Mouse (Mus musculus) lung, embryonic 14.5 days (tissue): ENCODE data around the gene Cntn4. TPM values are rescaled to one million over a fixed set of nuclear protein-coding genes. Genes with fewer than 3 reads are reported as not detected.

ENCODE experiments used
- ATAC-seq: fragments of 200-750 bp; cut with Nextera tagmentation; 2 replicates; pipeline ENCODE4 v1.8.0; 2017; ENCODE audit warnings: mild to moderate bottlenecking, moderate TSS enrichment, moderate library complexity; ENCODE audit not compliant: insufficient read depth
- DNase-seq: peaks from one replicate; pipeline ENCODE4 v3.0.0-alpha.2; 2015
- H3K27ac ChIP-seq: fragments of 300-500 bp; sonication (generic); 2 replicates; pipeline ENCODE4 v1.5.1; 2014; ENCODE audit warnings: low read depth, mild to moderate bottlenecking, moderate library complexity
- H3K27me3 ChIP-seq: fragments of 300-500 bp; sonication (generic); 2 replicates; pipeline ENCODE4 v1.6.1; 2014; ENCODE audit warnings: low read length, control low read depth; ENCODE audit not compliant: insufficient read depth
- H3K36me3 ChIP-seq: fragments of 300-500 bp; sonication (generic); 2 replicates; pipeline ENCODE4 v1.6.1; 2014; ENCODE audit warnings: control low read depth; ENCODE audit not compliant: insufficient read depth
- H3K4me1 ChIP-seq: fragments of 300-500 bp; sonication (generic); 2 replicates; pipeline ENCODE4 v1.6.1; 2014; ENCODE audit warnings: antibody characterized with exemption, control low read depth; ENCODE audit not compliant: insufficient read depth
- H3K4me2 ChIP-seq: fragments of 300-500 bp; sonication (generic); 2 replicates; pipeline ENCODE4 v1.6.1; 2014; ENCODE audit warnings: mild to moderate bottlenecking
- H3K4me3 ChIP-seq: fragments of 300-500 bp; sonication (generic); 2 replicates; pipeline ENCODE4 v1.5.1; 2014; ENCODE audit warnings: low read depth, low read length
- H3K9ac ChIP-seq: fragments of 300-500 bp; sonication (generic); 2 replicates; pipeline ENCODE4 v1.6.1; 2014
- H3K9me3 ChIP-seq: fragments of 300-500 bp; sonication (generic); 2 replicates; pipeline ENCODE4 v1.6.1; 2016; ENCODE audit warnings: low read depth, low read length, control low read depth
- CTCF ChIP-seq: IDR thresholded peaks from 2 replicates; pipeline ENCODE4 v1.5.1; 2016; ENCODE audit warnings: antibody characterized with exemption, low read depth
- WGBS: fragments of 180-500 bp; shearing (Covaris S2); extraction: QIAGEN DNeasy Blood & Tissue Kit; methylation state at CpG from one replicate; pipeline ENCODE4 v1.1.7; 2014; 5-methylcytosine and 5-hydroxymethylcytosine counted together
- polyA plus RNA-seq: library from polyadenylated mRNA; unstranded; fragments of >200 nt; fragmentation: Nextera tagmentation; extraction: Ambion mirVana; gene quantifications from 2 replicates; pipeline ENCODE4 v1.2.1, GENCODE M21; 2014

Cntn4 gene
- polyA plus RNA-seq, 1 experiment from 2014 or later = 3.1 TPM

- Histone ChIP-seq H3K27ac (no peak overlapping the region), H3K4me2 (no peak overlapping the region), H3K9me3 (no peaks in the 10 kb centered on the region), H3K27me3 (no peaks in the 10 kb centered on the region), H3K4me1 (no peaks in the 10 kb centered on the region), H3K4me3 (no peak overlapping the region), H3K9ac (no peak overlapping the region), H3K36me3 (no peaks in the 10 kb centered on the region)
- no peak for TF ChIP-seq CTCF
- ATAC-seq (no peak), DNase-seq (no peak)
- 80% methylated on average over 1 of the region's 1 CpGs for WGBS
These were observed 261.0 kb downstream of the Cntn4 start for GRCm38 (mm10) chr6:105938485-105938884.

- Histone ChIP-seq H3K27ac (no peak overlapping the region), H3K4me1 (no peaks in the 10 kb centered on the region), H3K27me3 (no peaks in the 10 kb centered on the region), H3K9ac (no peak overlapping the region), H3K9me3 (no peaks in the 10 kb centered on the region), H3K4me3 (no peak overlapping the region), H3K4me2 (no peak overlapping the region), H3K36me3 (no peaks in the 10 kb centered on the region)
- WGBS = 71% methylated on average over 2 of the region's 2 CpGs
- ATAC-seq = no peak
- TF ChIP-seq CTCF = no peak
- no peak for DNase-seq
These were observed 261.8 kb downstream of the Cntn4 start for GRCm38 (mm10) chr6:105939303-105939702.

GRCm38 (mm10) chr6:105940591-105940990 lies 263.1 kb downstream of the Cntn4 start:
- no peak for TF ChIP-seq CTCF
- Histone ChIP-seq H3K4me2 (no peak overlapping the region), H3K9ac (no peak overlapping the region), H3K4me3 (no peak overlapping the region), H3K27me3 (no peaks in the 10 kb centered on the region), H3K27ac (no peak overlapping the region), H3K36me3 (no peaks in the 10 kb centered on the region), H3K4me1 (no peaks in the 10 kb centered on the region), H3K9me3 (no peaks in the 10 kb centered on the region)
- ATAC-seq = no peak
- no peak for DNase-seq

GRCm38 (mm10) chr6:105991492-105991891 lies 314.0 kb downstream of the Cntn4 start:
- no peaks in the 10 kb centered on the region for H3K4me1 ChIP-seq
- no peaks in the 10 kb centered on the region for H3K36me3 ChIP-seq
- no peak overlapping the region for H3K9ac ChIP-seq
- H3K9me3 ChIP-seq = no peaks in the 10 kb centered on the region
- TF ChIP-seq CTCF = no peak
- H3K4me2 ChIP-seq = no peak overlapping the region
- 31% methylated on average over 1 of the region's 1 CpGs for WGBS
- ATAC-seq (peak; percentile 94), DNase-seq (peak; percentile 77)
- H3K27ac ChIP-seq = no peak overlapping the region
- no peak overlapping the region for H3K4me3 ChIP-seq
- no peaks in the 10 kb centered on the region for H3K27me3 ChIP-seq

- no peak for ATAC-seq
These were observed 335.6 kb downstream of the Cntn4 start for GRCm38 (mm10) chr6:106013018-106013417.

GRCm38 (mm10) chr6:106015126-106015525 lies 337.7 kb downstream of the Cntn4 start:
- no peaks in the 10 kb centered on the region for H3K9me3 ChIP-seq
- DNase-seq (no peak), ATAC-seq (no peak)
- no peak overlapping the region for H3K4me3 ChIP-seq
- 73% methylated on average over 1 of the region's 1 CpGs for WGBS
- H3K9ac ChIP-seq = no peak overlapping the region
- no peaks in the 10 kb centered on the region for H3K36me3 ChIP-seq
- H3K4me1 ChIP-seq = no peaks in the 10 kb centered on the region
- H3K27me3 ChIP-seq = no peaks in the 10 kb centered on the region
- no peak overlapping the region for H3K27ac ChIP-seq
- H3K4me2 ChIP-seq = no peak overlapping the region
- no peak for TF ChIP-seq CTCF

More at GRCm38 (mm10) chr6:106013018-106013417, 335.6 kb downstream of the Cntn4 start:
- no peaks in the 10 kb centered on the region for H3K4me1 ChIP-seq
- 64% methylated on average over 5 of the region's 5 CpGs for WGBS
- no peak overlapping the region for H3K9ac ChIP-seq
- H3K4me2 ChIP-seq = no peak overlapping the region
- no peak for DNase-seq
- H3K27me3 ChIP-seq = no peaks in the 10 kb centered on the region
- no peak overlapping the region for H3K27ac ChIP-seq
- H3K9me3 ChIP-seq = no peaks in the 10 kb centered on the region
- no peak overlapping the region for H3K4me3 ChIP-seq
- TF ChIP-seq CTCF = no peak
- H3K36me3 ChIP-seq = no peaks in the 10 kb centered on the region

GRCm38 (mm10) chr6:106048878-106049277 lies 371.4 kb downstream of the Cntn4 start:
- 77% methylated on average over 2 of the region's 2 CpGs for WGBS
- DNase-seq (no peak), ATAC-seq (no peak)
- Histone ChIP-seq H3K4me3 (no peak overlapping the region), H3K9ac (no peak overlapping the region), H3K4me2 (no peak overlapping the region), H3K27me3 (no peaks in the 10 kb centered on the region), H3K9me3 (no peaks in the 10 kb centered on the region), H3K4me1 (no peaks in the 10 kb centered on the region), H3K36me3 (no peaks in the 10 kb centered on the region), H3K27ac (no peak overlapping the region)
- TF ChIP-seq CTCF = no peak

- Histone ChIP-seq H3K36me3 (no peaks in the 10 kb centered on the region), H3K9ac (no peak overlapping the region), H3K4me1 (no peaks in the 10 kb centered on the region), H3K9me3 (no peaks in the 10 kb centered on the region), H3K27ac (no peak overlapping the region), H3K27me3 (no peaks in the 10 kb centered on the region), H3K4me2 (no peak overlapping the region), H3K4me3 (no peak overlapping the region)
- ATAC-seq = no peak
- TF ChIP-seq CTCF = no peak
- no peak for DNase-seq
- WGBS = 52% methylated on average over 1 of the region's 1 CpGs
These were observed 378.7 kb downstream of the Cntn4 start for GRCm38 (mm10) chr6:106056123-106056522.
